In the genomic region with DNA sequence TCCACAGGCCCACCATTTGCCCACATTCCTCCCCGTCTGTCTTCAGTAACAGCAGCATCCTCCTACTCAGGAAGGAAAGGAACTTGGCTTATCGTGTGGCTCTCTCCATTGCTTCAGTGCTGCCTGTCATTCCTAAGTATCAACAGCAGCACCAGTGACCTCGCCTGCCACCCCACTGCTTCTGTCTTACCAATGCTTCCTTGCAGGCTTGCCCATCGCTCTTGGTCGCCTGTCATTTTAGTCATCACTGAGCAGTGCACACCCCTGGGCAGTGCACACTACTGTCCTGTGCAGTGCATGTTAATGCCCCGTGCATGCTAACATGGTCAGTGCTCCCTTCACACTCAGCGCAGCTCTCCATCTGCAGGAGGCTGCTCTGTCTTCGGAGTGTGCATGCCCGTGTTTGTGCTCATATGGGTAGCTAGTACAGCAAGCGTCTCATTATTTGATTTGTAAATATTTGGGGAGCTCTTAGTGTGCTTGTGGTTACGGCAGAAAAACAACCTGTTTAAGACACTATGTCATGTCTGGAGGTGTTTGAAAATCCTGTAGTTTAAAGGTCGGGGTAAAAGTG, we compare ENCODE assay signal across 23 mouse cellular contexts. TPM values are rescaled to one million over a fixed set of nuclear protein-coding genes. Genes with fewer than 3 reads are reported as not detected.
A peak's percentile ranks its signal among the peaks of the same experiment; 100 is the strongest.
DNase-seq lines count a peak whose midpoint lies in the region; ATAC-seq and TF ChIP-seq lines count a peak whose summit lies in the region.
"Had no signal": no experiment of that assay in that cellular context is flagged by ENCODE, and none has a peak within 500 bp of the region (broad histone marks: within the 10 kb centered on the region; RNA-seq: fewer than 3 reads in every experiment).

No protein-coding gene starts in this region.

- H3K4me1 ChIP-seq in embryonic facial prominence, embryonic 11.5 days (ENCODE audit: control insufficient read depth, insufficient read depth, low read length): no peaks in the 10 kb centered on the region
- peaks cover 7% of the 10 kb centered on the region for H3K4me1 ChIP-seq in embryonic facial prominence, embryonic 10.5 days
- H3K4me1 ChIP-seq in heart, postnatal 0 days (ENCODE audit: control insufficient read depth, insufficient read depth): 0 out of 2 replicates have a peak, but pooled peaks cover 9% of the 10 kb centered on the region
- peaks cover 7% of the 10 kb centered on the region; the same call in 1 of the 2 replicates for H3K4me1 ChIP-seq in lung, embryonic 15.5 days
- peaks cover 8% of the 10 kb centered on the region for H3K4me1 ChIP-seq in lung, adult 2 months (ENCODE audit: control insufficient read depth, insufficient read depth, low read length)
- H3K4me1 ChIP-seq: forebrain, embryonic 13.5 days; hindbrain, embryonic 15.5 days; neural tube, embryonic 13.5 days had no signal

- no peaks in the 10 kb centered on the region for H3K9me3 ChIP-seq in embryonic facial prominence, embryonic 11.5 days (replicated peaks; ENCODE audit: control insufficient read depth, low read length)
- H3K9me3 ChIP-seq in embryonic facial prominence, embryonic 10.5 days: no peaks in the 10 kb centered on the region
- no peaks in the 10 kb centered on the region for H3K9me3 ChIP-seq in heart, postnatal 0 days (replicated peaks; ENCODE audit: control insufficient read depth, low read length)
- H3K9me3 ChIP-seq in lung, embryonic 15.5 days: no peaks in the 10 kb centered on the region
- H3K9me3 ChIP-seq: forebrain, embryonic 13.5 days; hindbrain, embryonic 15.5 days; neural tube, embryonic 13.5 days had no signal

- H3K4me3 ChIP-seq in embryonic facial prominence, embryonic 11.5 days (ENCODE audit: low read depth, low read length): no peak overlapping the region
- no peak overlapping the region for H3K4me3 ChIP-seq in embryonic facial prominence, embryonic 10.5 days
- H3K4me3 ChIP-seq in heart, postnatal 0 days (ENCODE audit: low read depth, low read length): no peak overlapping the region
- no peak overlapping the region for H3K4me3 ChIP-seq in lung, embryonic 15.5 days
- H3K4me3 ChIP-seq in lung, adult 2 months (replicated peaks; ENCODE audit: extremely low read depth, low read depth, low read length): no peak overlapping the region
- H3K4me3 ChIP-seq: forebrain, embryonic 13.5 days; hindbrain, embryonic 15.5 days; neural tube, embryonic 13.5 days had no signal

- no peaks in the 10 kb centered on the region for H3K36me3 ChIP-seq in embryonic facial prominence, embryonic 11.5 days (replicated peaks; ENCODE audit: control insufficient read depth, insufficient read depth, low read depth, low read length)
- H3K36me3 ChIP-seq in embryonic facial prominence, embryonic 10.5 days (replicated peaks): no peaks in the 10 kb centered on the region
- no peaks in the 10 kb centered on the region for H3K36me3 ChIP-seq in heart, postnatal 0 days (replicated peaks; ENCODE audit: control insufficient read depth, insufficient read depth, low read length)
- no peaks in the 10 kb centered on the region for H3K36me3 ChIP-seq in lung, embryonic 15.5 days
- H3K36me3 ChIP-seq: hindbrain, embryonic 15.5 days; neural tube, embryonic 13.5 days had no signal

- DNase-seq in embryonic facial prominence, embryonic 11.5 days (ENCODE audit: low spot score): no peak
- DNase-seq in embryonic facial prominence, embryonic 10.5 days (ENCODE audit: low spot score): no peak
- no peak for DNase-seq in heart, postnatal 0 days (ENCODE audit: low spot score)
- DNase-seq in heart, adult 9 months (ENCODE audit: low spot score in 2 of 2): no peak
- DNase-seq in lung, adult 2 months: no peak
- no peak for DNase-seq in left cerebral cortex, postnatal 4 days
- DNase-seq: cerebellum, adult 9-10 months; layer of hippocampus, postnatal 36 days; right cerebral cortex, postnatal 14 days; thymus, postnatal 36 days had no signal

- intact Hi-C loops in left cerebral cortex, postnatal 4 days (cut with DNase I): loop anchor here (10.0 kb wide), 1 partner anchor 132 kb away; no protein-coding TSS in a partner anchor

- ATAC-seq in embryonic facial prominence, embryonic 11.5 days (replicated peaks; ENCODE audit: insufficient number of reproducible peaks, low FRiP score, low TSS enrichment, low read depth): 0 out of 2 replicates have a peak, but pooled peaks have one; percentile 34
- peak; percentile 17; the same call in 1 of the 2 replicates for ATAC-seq in heart, postnatal 0 days (ENCODE audit: insufficient read depth, low read depth)
- peak; percentile 49; the same call in 1 of the 2 replicates for ATAC-seq in lung, embryonic 15.5 days (ENCODE audit: borderline replicate concordance, extremely low read depth, low FRiP score, low TSS enrichment)
- ATAC-seq in neutrophil, adult 5-6 weeks (ENCODE audit: extremely low read depth, insufficient number of reproducible peaks, low FRiP score, poor library complexity, severe bottlenecking): 0 out of 2 replicates have a peak, but pooled peaks have one; percentile 6
- ATAC-seq: forebrain, embryonic 13.5 days; intestine, embryonic 16.5 days had no signal

- no peak for TF ChIP-seq POLR2A in lung, adult 2 months (IDR thresholded peaks at IDR 0.05; ENCODE audit: borderline replicate concordance, extremely low read depth, low read depth, low read length)

- H3K4me2 ChIP-seq in embryonic facial prominence, embryonic 11.5 days (ENCODE audit: low read depth, low read length): no peak overlapping the region
- H3K4me2 ChIP-seq in heart, postnatal 0 days (ENCODE audit: low read depth, low read length): no peak overlapping the region
- no peak overlapping the region for H3K4me2 ChIP-seq in lung, embryonic 15.5 days
- H3K4me2 ChIP-seq: forebrain, embryonic 13.5 days; hindbrain, embryonic 15.5 days; midbrain, embryonic 11.5 days; neural tube, embryonic 13.5 days had no signal

- WGBS in embryonic facial prominence, embryonic 11.5 days: 73% methylated on average over 12 of the region's 12 CpGs
- 74% methylated on average over 12 of the region's 12 CpGs for WGBS in embryonic facial prominence, embryonic 10.5 days
- 57% methylated on average over 12 of the region's 12 CpGs for WGBS in heart, postnatal 0 days
- 38% methylated on average over 12 of the region's 12 CpGs for WGBS in lung, embryonic 15.5 days
- 53% methylated on average over 12 of the region's 12 CpGs for WGBS in lung, adult 2 months

- H3K9ac ChIP-seq in embryonic facial prominence, embryonic 11.5 days (replicated peaks; ENCODE audit: low read length): no peak overlapping the region
- H3K9ac ChIP-seq in heart, postnatal 0 days (replicated peaks; ENCODE audit: low read depth, low read length): no peak overlapping the region
- H3K9ac ChIP-seq in lung, embryonic 15.5 days: no peak overlapping the region
- H3K9ac ChIP-seq: forebrain, embryonic 13.5 days; hindbrain, embryonic 15.5 days; liver, embryonic 14.5 days; neural tube, embryonic 13.5 days had no signal

- H3K27me3 ChIP-seq in embryonic facial prominence, embryonic 11.5 days (ENCODE audit: control insufficient read depth, insufficient read depth, low read length): no peaks in the 10 kb centered on the region
- no peaks in the 10 kb centered on the region for H3K27me3 ChIP-seq in embryonic facial prominence, embryonic 10.5 days (replicated peaks; ENCODE audit: low read depth, poor library complexity, severe bottlenecking)
- H3K27me3 ChIP-seq in heart, postnatal 0 days (ENCODE audit: control insufficient read depth, insufficient read depth, low read length): no peaks in the 10 kb centered on the region
- no peaks in the 10 kb centered on the region for H3K27me3 ChIP-seq in lung, embryonic 15.5 days
- H3K27me3 ChIP-seq: forebrain, embryonic 13.5 days; hindbrain, embryonic 15.5 days; neural tube, embryonic 13.5 days had no signal

- no peak overlapping the region for H3K27ac ChIP-seq in embryonic facial prominence, embryonic 11.5 days (replicated peaks; ENCODE audit: low read depth, low read length)
- no peak overlapping the region for H3K27ac ChIP-seq in embryonic facial prominence, embryonic 10.5 days (replicated peaks)
- no peak overlapping the region for H3K27ac ChIP-seq in heart, postnatal 0 days (ENCODE audit: low read depth)
- H3K27ac ChIP-seq in lung, embryonic 15.5 days: no peak overlapping the region
- H3K27ac ChIP-seq: forebrain, embryonic 13.5 days; hindbrain, embryonic 15.5 days; liver, embryonic 14.5 days; neural tube, embryonic 13.5 days had no signal

- no peak for TF ChIP-seq EP300 in heart, postnatal 0 days (IDR thresholded peaks at IDR 0.05; ENCODE audit: low read depth)

- no peak for TF ChIP-seq CTCF in heart, postnatal 0 days (IDR thresholded peaks at IDR 0.05; ENCODE audit: low read depth)
- no peak for TF ChIP-seq CTCF in lung, adult 2 months (IDR thresholded peaks at IDR 0.05; ENCODE audit: insufficient read depth, low read length)

RNA-seq across cellular contexts. Expression of gene 1700034J05Rik, which starts 12.3 kb away (rescaled TPM):
- polyA plus RNA-seq in embryonic facial prominence, embryonic 11.5 days (2014; fragmentation: Nextera tagmentation; extraction: Ambion mirVana): 0.07 TPM in 1 of 2 replicates, not detected in the other
- polyA plus RNA-seq in embryonic facial prominence, embryonic 10.5 days (2016; fragmentation: Nextera tagmentation; extraction: Ambion mirVana): 0.14 and 0.27 TPM in 2 replicates
- not detected in 2 replicates for total RNA-seq in heart, postnatal 0 days (2014; rRNA removed; ENCODE audit: low replicate concordance)
- 0.07 TPM in 2 replicates for polyA plus RNA-seq in heart, postnatal 0 days (2015; fragmentation: Nextera tagmentation; extraction: Ambion mirVana)
- 0.10 and 0.16 TPM in 2 replicates for polyA plus RNA-seq in lung, embryonic 15.5 days (2015; fragmentation: Nextera tagmentation; extraction: Ambion mirVana)
- not detected in 2 replicates for polyA plus RNA-seq in lung, adult 2 months (2012; rRNA removed)
- not detected in 2 replicates for total RNA-seq in neutrophil, adult 5-6 weeks (2017)
- not detected for total RNA-seq in left cerebral cortex, postnatal 4 days (2021)
- total RNA-seq: adrenal gland, adult 18-20 months; layer of hippocampus, adult 18-20 months; layer of hippocampus, postnatal 36 days; left cerebral cortex, postnatal 36 days; MEL had no signal
- polyA plus RNA-seq: cortical plate, adult 2 months; liver, embryonic 14.5 days; neural tube, embryonic 13.5 days had no signal
